Mouse (Mus musculus): ENCODE measurements around the gene Ctbs. TPM values are rescaled to one million over a fixed set of nuclear protein-coding genes. Genes with fewer than 3 reads are reported as not detected.
A peak's percentile ranks its signal among the peaks of the same experiment; 100 is the strongest.

Ctbs gene
- polyA plus RNA-seq, 1 experiment, result 4.9 TPM

- Histone ChIP-seq H3K27ac (replicated peaks; ENCODE audit: low read depth, low read length) (peak within 1 kb of the TSS; percentile 99), H3K4me3 (ENCODE audit: insufficient read depth, low read depth, low read length) (peak within 1 kb of the TSS; percentile 100), H3K4me1 (ENCODE audit: control insufficient read depth, insufficient read depth, insufficient read length, low read length) (peaks cover 10% of the 10 kb centered on the region)
These were observed 49.9 kb downstream of the Ctbs start, which contains the start of the genes Spata1 and Gng5 for GRCm38 (mm10) chr3:146499431-146500002. Gene Spata1 (minus strand): TSS chr3:146499753. Gene Gng5 (plus strand): TSS chr3:146499807.

DNA sequence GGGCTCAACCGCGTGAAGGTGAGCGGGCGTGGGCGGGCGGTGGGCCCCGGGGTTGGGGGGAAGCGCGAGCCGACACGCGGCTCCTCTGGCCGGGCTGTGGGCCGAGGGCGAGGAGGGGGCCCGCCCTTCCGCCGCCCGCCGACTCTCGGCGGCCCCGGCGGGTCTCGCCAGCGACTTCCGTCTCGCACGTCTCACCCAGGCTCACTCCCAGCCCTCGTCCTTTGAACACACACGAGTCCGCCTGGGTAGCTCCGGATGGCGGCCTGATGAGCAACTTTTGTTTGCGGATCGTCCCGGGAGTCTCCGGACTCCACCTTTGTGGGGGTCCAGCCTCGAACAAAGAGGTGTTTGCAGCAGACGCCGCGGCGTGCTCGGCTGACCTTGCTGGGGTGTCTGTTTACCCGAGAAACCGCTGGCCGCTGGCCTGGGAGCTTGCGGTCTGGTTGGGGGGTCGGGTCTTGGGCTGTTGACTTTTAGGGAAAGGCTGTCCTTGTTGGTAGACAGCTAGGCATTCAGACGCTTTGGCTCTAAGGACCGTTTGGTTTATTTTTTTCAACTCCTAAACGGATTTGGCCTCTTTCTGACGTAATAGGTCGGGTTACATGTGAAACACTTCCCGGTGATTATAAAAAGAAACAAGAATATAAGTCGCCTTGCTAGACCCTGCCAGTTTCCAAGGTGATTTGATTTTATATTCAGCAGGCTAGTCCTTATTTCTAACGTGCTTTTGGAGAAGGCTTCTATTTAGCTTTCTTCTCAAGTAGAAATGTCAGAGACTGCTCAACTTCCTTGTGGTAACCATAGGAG lies 50.6 kb downstream of the Ctbs start:
- Histone ChIP-seq H3K27ac (replicated peaks; ENCODE audit: low read depth, low read length) (peak overlapping the region; percentile 99), H3K4me3 (ENCODE audit: insufficient read depth, low read depth, low read length) (peak overlapping the region; percentile 100), H3K4me1 (ENCODE audit: control insufficient read depth, insufficient read depth, insufficient read length, low read length) (peaks cover 10% of the 10 kb centered on the region)

DNA sequence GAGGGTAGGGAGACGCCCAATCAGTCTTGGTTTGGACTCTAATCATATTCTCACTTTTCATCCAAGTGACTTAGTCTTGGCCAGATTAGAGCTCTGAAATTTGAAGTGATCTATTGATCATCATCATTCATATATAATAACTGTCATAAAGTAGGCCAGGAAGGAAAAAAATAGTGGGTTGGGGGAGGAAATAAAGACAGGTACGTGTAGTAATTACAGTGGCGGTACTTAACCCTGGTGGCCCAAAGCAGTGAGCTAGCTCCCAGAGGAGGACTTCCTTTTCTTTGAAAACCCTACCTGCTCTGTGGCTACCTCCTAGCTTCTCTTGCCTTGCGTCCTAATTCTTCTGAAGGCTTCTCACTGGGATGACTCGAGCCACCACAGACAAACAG lies 51.2 kb downstream of the Ctbs start:
- Histone ChIP-seq H3K27ac (replicated peaks; ENCODE audit: low read depth, low read length) (peak overlapping the region; percentile 62), H3K4me1 (ENCODE audit: control insufficient read depth, insufficient read depth, insufficient read length, low read length) (peaks cover 10% of the 10 kb centered on the region)

DNA sequence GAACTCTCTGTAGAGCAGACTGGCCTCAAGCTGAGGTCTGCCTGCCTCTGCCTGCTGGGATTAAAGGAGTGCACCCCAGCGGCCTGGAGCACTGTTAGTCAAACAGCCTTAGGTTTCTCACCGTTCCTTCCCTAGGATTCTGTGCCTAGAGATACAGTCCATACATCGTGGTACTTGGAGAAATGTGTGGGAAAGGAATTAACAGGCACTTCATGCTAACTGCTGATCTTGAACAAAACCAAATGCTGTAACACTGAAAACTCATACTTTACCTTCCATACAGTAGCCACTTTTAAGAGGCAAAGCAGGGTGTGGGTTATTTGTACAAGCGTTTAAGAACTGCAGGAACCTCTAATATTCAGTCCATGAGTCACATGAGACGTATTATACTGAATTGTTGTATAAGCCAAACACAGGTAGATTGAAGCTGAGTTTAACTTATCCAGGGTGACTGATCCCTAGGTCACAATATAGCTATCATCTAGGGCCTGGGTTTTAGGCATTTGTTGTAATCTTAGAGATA lies 52.1 kb downstream of the Ctbs start:
- H3K4me3 ChIP-seq (ENCODE audit: insufficient read depth, low read depth, low read length), result peak overlapping the region; percentile 100; the same call in 1 of the 2 replicates
- peaks cover 10% of the 10 kb centered on the region for H3K4me1 ChIP-seq (ENCODE audit: control insufficient read depth, insufficient read depth, insufficient read length, low read length)
- H3K27ac ChIP-seq (replicated peaks; ENCODE audit: low read depth, low read length), result peak overlapping the region; percentile 3

More for the DNA sequence above, 51.2 kb downstream of the Ctbs start:
- peak overlapping the region; percentile 100 for H3K4me3 ChIP-seq (ENCODE audit: insufficient read depth, low read depth, low read length)

GRCm38 (mm10) chr3:146506711-146507110 lies 57.1 kb downstream of the Ctbs start:
- H3K4me3 ChIP-seq (ENCODE audit: insufficient read depth, low read depth, low read length), result no peak overlapping the region
- no peak overlapping the region for H3K27ac ChIP-seq (replicated peaks; ENCODE audit: low read depth, low read length)
- peaks cover 6% of the 10 kb centered on the region for H3K4me1 ChIP-seq (ENCODE audit: control insufficient read depth, insufficient read depth, insufficient read length, low read length)

Other genes starting within 250 kb of the Ctbs start
- gene Lpar3, start 228.8 kb upstream of the Ctbs start, polyA plus RNA-seq (2012; ENCODE audit: insufficient read depth, insufficient read length, missing spikeins), result not detected in 2 replicates
- 4.0 and 8.6 TPM in 2 replicates for gene Ssx2ip, start 45.2 kb upstream of the Ctbs start, polyA plus RNA-seq (2012; ENCODE audit: insufficient read depth, insufficient read length, missing spikeins)
- 3.4 and 6.4 TPM in 2 replicates for gene Spata1, start 50.0 kb downstream of the Ctbs start, polyA plus RNA-seq (2012; ENCODE audit: insufficient read depth, insufficient read length, missing spikeins)
- 398 and 520 TPM in 2 replicates for gene Gng5, start 50.0 kb downstream of the Ctbs start, polyA plus RNA-seq (2012; ENCODE audit: insufficient read depth, insufficient read length, missing spikeins)
- gene Rpf1, start 71.6 kb downstream of the Ctbs start, polyA plus RNA-seq (2012; ENCODE audit: insufficient read depth, insufficient read length, missing spikeins), result 15.7 and 25.5 TPM in 2 replicates
- 1.4 TPM in 1 of 2 replicates, not detected in the other for gene Uox, start 120.6 kb downstream of the Ctbs start, polyA plus RNA-seq (2012; ENCODE audit: insufficient read depth, insufficient read length, missing spikeins)
- gene Dnase2b, start 165.8 kb downstream of the Ctbs start, polyA plus RNA-seq (2012; ENCODE audit: insufficient read depth, insufficient read length, missing spikeins), result not detected in 2 replicates
- not detected in 2 replicates for gene 4930503B20Rik, start 201.5 kb downstream of the Ctbs start, polyA plus RNA-seq (2012; ENCODE audit: insufficient read depth, insufficient read length, missing spikeins)
- gene Samd13, start 235.8 kb downstream of the Ctbs start, polyA plus RNA-seq (2012; ENCODE audit: insufficient read depth, insufficient read length, missing spikeins), result not detected in 2 replicates